In the genomic region with DNA sequence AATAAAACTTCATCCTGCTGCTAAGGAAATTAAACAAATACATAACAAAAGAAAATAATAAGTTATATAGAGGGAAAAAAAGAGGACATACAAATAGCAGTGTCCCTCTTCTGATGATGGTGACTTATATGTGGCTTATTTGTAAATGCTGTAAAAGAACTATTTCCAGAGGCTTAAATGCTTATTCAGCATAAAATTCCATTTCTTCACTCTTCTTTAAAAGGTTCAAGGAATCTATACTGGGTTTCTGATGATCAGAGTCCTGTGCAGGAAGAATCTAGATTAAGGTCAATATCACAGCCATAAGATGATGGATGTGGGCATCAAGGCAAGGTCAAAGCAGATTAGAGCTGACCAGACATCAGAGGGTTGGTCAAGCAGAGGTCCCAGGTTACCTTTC, we compare ENCODE assay signal across 15 mouse cellular contexts.
"Had no signal": no experiment of that assay in that cellular context is flagged by ENCODE, and none has a peak within 500 bp of the region (broad histone marks: within the 10 kb centered on the region; RNA-seq: fewer than 3 reads in every experiment).

No protein-coding gene starts in this region.

- H3K9ac ChIP-seq: neural tube, embryonic 13.5 days; neural tube, embryonic 15.5 days; stomach, embryonic 15.5 days had no signal

- H3K27me3 ChIP-seq: neural tube, embryonic 13.5 days; neural tube, embryonic 15.5 days; stomach, embryonic 15.5 days had no signal

- H3K27ac ChIP-seq: neural tube, embryonic 13.5 days; neural tube, embryonic 15.5 days; stomach, embryonic 15.5 days; stomach, postnatal 0 days had no signal

- H3K36me3 ChIP-seq: neural tube, embryonic 13.5 days; neural tube, embryonic 15.5 days; stomach, embryonic 15.5 days had no signal

- H3K4me3 ChIP-seq: neural tube, embryonic 13.5 days; neural tube, embryonic 15.5 days; stomach, embryonic 15.5 days had no signal

- H3K4me1 ChIP-seq: stomach, embryonic 15.5 days had no signal

- DNase-seq: right cerebral cortex, adult 18-20 months; right cerebral cortex, postnatal 14 days; right cerebral cortex, postnatal 25 days; right cerebral cortex, postnatal 4 days; spleen, adult 18-20 months; thymus, adult 18-20 months; thymus, adult 2 months; thymus, postnatal 14 days; thymus, postnatal 25 days; thymus, postnatal 36 days; thymus, postnatal 4 days had no signal

- H3K4me2 ChIP-seq: neural tube, embryonic 13.5 days; neural tube, embryonic 15.5 days; stomach, embryonic 15.5 days had no signal

- H3K9me3 ChIP-seq: neural tube, embryonic 13.5 days; neural tube, embryonic 15.5 days; stomach, embryonic 15.5 days had no signal
